Mouse (Mus musculus): ENCODE results near the gene Calr. TPM values are rescaled to one million over a fixed set of nuclear protein-coding genes. Genes with fewer than 3 reads are reported as not detected.
A peak's percentile ranks its signal among the peaks of the same experiment; 100 is the strongest.

Gene Calr
- 1,039 and 1,041 TPM in 2 replicates for polyA plus RNA-seq (2015; fragmentation: Nextera tagmentation; extraction: Ambion mirVana)

DNA sequence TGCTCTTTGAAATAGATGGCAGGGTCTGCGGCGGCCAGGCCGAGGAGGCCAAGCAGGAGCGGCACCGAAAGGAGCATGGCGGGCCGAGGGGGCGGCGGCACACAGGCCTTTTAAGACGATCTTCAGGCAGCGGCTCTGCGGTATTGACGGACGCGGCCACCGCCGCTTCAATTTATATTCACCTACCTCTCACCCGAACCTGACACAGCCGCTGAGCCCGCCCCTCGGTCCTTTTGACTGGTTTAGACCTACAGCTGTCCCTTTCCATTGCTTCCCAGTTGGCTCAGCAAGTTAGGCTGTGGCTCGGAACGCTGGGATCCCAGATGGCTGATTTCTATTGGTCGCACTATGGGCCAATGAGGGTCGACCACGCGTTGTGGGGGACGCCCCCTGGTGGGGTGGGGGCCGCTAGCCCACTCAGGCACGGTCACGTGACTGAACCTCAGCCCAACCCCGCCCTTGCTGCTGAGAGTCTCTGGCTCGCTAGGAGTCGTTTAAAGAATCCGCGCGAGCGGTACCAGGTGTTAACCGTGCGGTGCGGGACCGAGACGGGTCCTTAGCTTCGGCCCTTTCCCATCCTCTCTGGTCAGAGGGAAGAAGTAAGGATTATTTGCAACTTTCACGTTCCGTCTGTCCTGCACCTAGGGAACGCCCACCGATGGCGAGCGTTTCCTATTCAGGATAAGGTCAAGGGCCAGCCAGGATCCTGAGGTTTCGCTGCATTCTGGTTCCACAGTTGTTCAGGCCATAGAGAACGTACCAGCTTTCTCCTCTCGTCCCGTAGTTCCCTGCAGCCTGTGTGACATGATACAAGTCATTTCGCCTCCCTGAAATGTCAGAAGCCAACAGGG lies at the start of gene Calr:
Gene Calr, minus strand, starts transcription at position 213 of the 851 bp plus-strand sequence.
- peaks cover 42% of the 10 kb centered on the region for H3K4me1 ChIP-seq
- peaks cover 35% of the 10 kb centered on the region for H3K36me3 ChIP-seq
- H3K9me3 ChIP-seq (replicated peaks) = no peaks in the 10 kb centered on the region
- H3K4me2 ChIP-seq = peak within 1 kb of the TSS; percentile 76
- under 1% methylated on average over 55 of the region's 55 CpGs for WGBS
- ATAC-seq (replicated peaks; ENCODE audit: low FRiP score) = peak; percentile 99
- H3K27me3 ChIP-seq = no peaks in the 10 kb centered on the region
- H3K27ac ChIP-seq = peak within 1 kb of the TSS; percentile 91
- H3K4me3 ChIP-seq (replicated peaks) = peak within 1 kb of the TSS; percentile 92
- H3K9ac ChIP-seq = peak within 1 kb of the TSS; percentile 94

GRCm38 (mm10) chr8:84895963-84896362 lies 49.2 kb upstream of the Calr start:
- Histone ChIP-seq H3K9me3 (replicated peaks) (no peaks in the 10 kb centered on the region), H3K27me3 (peaks cover 3% of the 10 kb centered on the region; the same call in 1 of the 2 replicates), H3K4me3 (replicated peaks) (no peak overlapping the region), H3K27ac (no peak overlapping the region), H3K9ac (no peak overlapping the region), H3K36me3 (peaks cover 8% of the 10 kb centered on the region), H3K4me1 (peaks cover 17% of the 10 kb centered on the region), H3K4me2 (no peak overlapping the region)
- no peak for ATAC-seq (replicated peaks; ENCODE audit: low FRiP score)
- 88% methylated on average over 5 of the region's 5 CpGs for WGBS

DNA sequence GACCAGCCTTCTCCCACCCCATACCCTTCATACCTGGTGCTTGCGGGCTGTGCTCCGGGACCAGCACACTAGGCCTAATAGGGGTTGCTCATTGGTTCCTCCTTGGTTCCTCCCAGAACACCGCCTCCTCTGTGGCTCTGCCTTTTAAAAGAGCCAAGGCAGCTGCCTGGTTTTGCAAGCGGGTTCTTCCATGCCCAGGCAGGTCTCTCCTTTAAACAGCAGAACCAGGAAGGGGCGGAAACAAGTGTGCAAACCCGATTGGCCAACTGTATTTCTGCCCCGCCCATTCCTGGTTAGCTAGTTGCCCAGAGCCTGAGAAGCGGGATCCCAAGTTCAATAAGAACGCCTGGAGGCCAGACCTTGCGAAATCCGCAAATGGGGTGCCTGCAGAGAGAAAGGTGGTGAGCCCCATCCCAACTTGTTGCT lies 47.0 kb upstream of the Calr start, which contains the start of gene Gcdh:
Gene Gcdh, minus strand, starts transcription at position 213 of the 426 bp plus-strand sequence.
- Histone ChIP-seq H3K4me1 (peaks cover 17% of the 10 kb centered on the region), H3K27ac (peak within 1 kb of the TSS; percentile 71), H3K9me3 (replicated peaks) (no peaks in the 10 kb centered on the region), H3K27me3 (no peaks in the 10 kb centered on the region), H3K4me3 (replicated peaks) (peak within 1 kb of the TSS; percentile 85), H3K4me2 (peak within 1 kb of the TSS; percentile 78), H3K36me3 (peaks cover 26% of the 10 kb centered on the region), H3K9ac (peak within 1 kb of the TSS; percentile 67)
- ATAC-seq (replicated peaks; ENCODE audit: low FRiP score) = peak; percentile 98
- WGBS = under 1% methylated on average over 11 of the region's 11 CpGs

- WGBS = 7% methylated on average over 31 of the region's 31 CpGs
- Histone ChIP-seq H3K27me3 (no peaks in the 10 kb centered on the region), H3K27ac (peak overlapping the region; percentile 71), H3K9ac (peak overlapping the region; percentile 67), H3K4me2 (peak overlapping the region; percentile 78), H3K36me3 (peaks cover 32% of the 10 kb centered on the region), H3K4me1 (peaks cover 17% of the 10 kb centered on the region), H3K9me3 (replicated peaks) (no peaks in the 10 kb centered on the region), H3K4me3 (replicated peaks) (peak overlapping the region; percentile 85)
- ATAC-seq (replicated peaks; ENCODE audit: low FRiP score) = peak; percentile 61
Observed at GRCm38 (mm10) chr8:84892993-84893708, 46.4 kb upstream of the Calr start.

- H3K9ac ChIP-seq = no peak overlapping the region
- H3K9me3 ChIP-seq (replicated peaks) = no peaks in the 10 kb centered on the region
- no peak overlapping the region for H3K4me3 ChIP-seq (replicated peaks)
- H3K4me2 ChIP-seq = no peak overlapping the region
- H3K36me3 ChIP-seq = peaks cover 66% of the 10 kb centered on the region
- H3K27ac ChIP-seq = no peak overlapping the region
- ATAC-seq (replicated peaks; ENCODE audit: low FRiP score) = no peak
- no peaks in the 10 kb centered on the region for H3K27me3 ChIP-seq
- 88% methylated on average over 1 of the region's 1 CpGs for WGBS
- H3K4me1 ChIP-seq = peaks cover 12% of the 10 kb centered on the region
Observed at GRCm38 (mm10) chr8:84889141-84889540, 42.4 kb upstream of the Calr start.

DNA sequence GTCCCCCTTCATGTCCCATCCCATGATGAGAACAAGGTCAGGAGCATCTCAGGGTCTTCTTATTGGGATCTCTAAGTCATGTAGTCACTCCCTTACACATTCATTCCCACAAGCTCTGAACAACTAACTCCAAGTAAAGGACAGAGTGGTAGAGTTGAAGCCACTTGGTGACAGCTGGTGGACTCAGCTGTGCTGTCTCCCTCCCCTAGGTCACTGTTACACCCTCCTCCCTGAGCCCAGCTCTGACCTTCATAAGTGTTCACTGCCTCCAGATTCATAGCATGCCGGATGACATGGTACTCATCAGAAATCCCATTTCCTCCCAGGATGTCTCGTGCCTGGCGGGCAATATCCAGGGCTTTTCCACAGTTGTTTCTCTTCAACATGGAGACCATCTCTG lies 41.5 kb upstream of the Calr start:
- peaks cover 71% of the 10 kb centered on the region for H3K36me3 ChIP-seq
- H3K9me3 ChIP-seq (replicated peaks) = no peaks in the 10 kb centered on the region
- peaks cover 9% of the 10 kb centered on the region for H3K4me1 ChIP-seq
- no peak for ATAC-seq (replicated peaks; ENCODE audit: low FRiP score)
- no peaks in the 10 kb centered on the region for H3K27me3 ChIP-seq
- WGBS = 94% methylated on average over 3 of the region's 3 CpGs
- no peak overlapping the region for H3K4me2 ChIP-seq
- H3K27ac ChIP-seq = no peak overlapping the region
- no peak overlapping the region for H3K9ac ChIP-seq
- H3K4me3 ChIP-seq (replicated peaks) = no peak overlapping the region

DNA sequence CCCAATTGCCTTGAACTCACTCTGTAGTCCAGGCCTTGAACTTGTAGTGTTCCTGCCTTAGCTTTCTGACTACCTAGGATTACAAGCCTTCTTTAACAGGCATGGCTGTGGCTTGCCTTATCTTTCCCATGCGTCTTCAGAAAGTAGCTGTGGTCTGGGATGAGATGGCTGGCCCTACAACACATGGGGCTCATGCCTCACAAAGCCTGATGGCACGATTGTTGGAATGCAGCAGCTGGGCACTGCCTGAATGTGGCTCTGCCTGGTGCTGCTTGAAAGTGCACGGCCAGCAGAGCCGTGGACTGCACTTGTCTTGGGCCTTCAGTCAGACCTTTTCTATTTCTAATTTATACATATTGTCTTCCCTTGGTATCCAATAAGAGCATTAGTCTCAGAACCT lies 38.0 kb upstream of the Calr start:
- H3K4me3 ChIP-seq (replicated peaks) = no peak overlapping the region
- no peaks in the 10 kb centered on the region for H3K9me3 ChIP-seq (replicated peaks)
- no peak overlapping the region for H3K27ac ChIP-seq
- no peak for ATAC-seq (replicated peaks; ENCODE audit: low FRiP score)
- no peaks in the 10 kb centered on the region for H3K4me1 ChIP-seq
- H3K4me2 ChIP-seq = no peak overlapping the region
- peaks cover 53% of the 10 kb centered on the region for H3K36me3 ChIP-seq
- no peaks in the 10 kb centered on the region for H3K27me3 ChIP-seq
- no peak overlapping the region for H3K9ac ChIP-seq
- 89% methylated on average over 4 of the region's 4 CpGs for WGBS

DNA sequence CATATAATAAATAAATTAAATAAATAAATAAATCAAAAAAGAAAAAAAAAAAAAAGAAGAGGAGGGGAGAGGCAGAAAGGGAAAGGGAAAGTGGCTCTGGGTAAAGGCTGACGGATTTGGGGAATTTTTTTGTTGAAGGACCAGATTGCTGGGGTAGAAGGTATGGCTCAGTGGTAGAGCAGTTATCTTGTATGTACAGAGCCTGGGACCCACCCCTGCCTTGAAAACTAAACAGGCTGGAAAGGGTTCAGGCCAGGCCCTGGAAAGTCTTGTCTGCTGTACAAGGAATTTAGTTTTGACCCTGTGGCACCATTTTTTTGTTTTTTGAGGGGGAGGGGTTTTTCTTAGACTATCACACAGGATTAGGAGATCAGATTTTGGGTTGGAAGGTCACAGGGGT lies 32.2 kb upstream of the Calr start:
- 89% methylated on average over 1 of the region's 1 CpGs for WGBS
- H3K27ac ChIP-seq = no peak overlapping the region
- no peaks in the 10 kb centered on the region for H3K4me1 ChIP-seq
- no peaks in the 10 kb centered on the region for H3K9me3 ChIP-seq (replicated peaks)
- no peak for ATAC-seq (replicated peaks; ENCODE audit: low FRiP score)
- H3K36me3 ChIP-seq = 0 out of 2 replicates have a peak, but pooled peaks cover 5% of the 10 kb centered on the region
- no peak overlapping the region for H3K4me2 ChIP-seq
- no peaks in the 10 kb centered on the region for H3K27me3 ChIP-seq
- H3K9ac ChIP-seq = no peak overlapping the region
- H3K4me3 ChIP-seq (replicated peaks) = no peak overlapping the region

DNA sequence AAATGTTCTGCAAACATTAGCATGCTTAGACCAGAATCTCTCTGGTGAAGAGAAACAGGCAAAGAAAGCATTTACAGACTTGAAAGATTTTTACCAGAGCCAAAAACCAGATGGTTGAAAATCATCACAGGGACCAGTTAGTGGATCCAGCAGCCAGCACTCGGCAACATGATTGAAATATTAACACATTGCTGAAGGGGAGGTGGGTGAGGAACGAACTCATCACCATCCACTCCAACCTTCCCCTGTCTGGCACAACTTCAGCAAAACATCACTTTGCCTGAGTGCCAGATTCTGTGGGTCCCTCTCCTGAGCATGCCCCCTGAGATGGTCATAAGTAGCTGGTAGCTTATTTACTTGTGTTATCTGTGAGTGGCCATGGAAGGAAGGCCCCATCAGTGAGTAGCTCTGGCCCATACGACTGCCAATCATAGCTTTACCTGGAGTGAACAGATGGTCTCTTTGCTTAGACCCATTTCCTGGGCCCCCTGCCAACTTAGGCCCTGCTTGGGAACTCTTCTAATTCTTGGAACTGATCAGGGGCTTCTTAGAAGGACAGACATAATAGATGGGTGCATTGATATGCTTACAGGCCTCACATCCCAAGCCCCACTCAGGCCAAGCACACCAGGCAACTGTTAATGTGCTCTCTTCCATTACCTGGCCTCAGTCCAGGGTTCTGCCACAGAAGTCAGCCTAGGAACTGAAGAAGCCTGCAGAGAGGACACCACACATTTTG lies 30.7 kb upstream of the Calr start:
- Histone ChIP-seq H3K9ac (no peak overlapping the region), H3K4me2 (no peak overlapping the region), H3K27ac (no peak overlapping the region), H3K27me3 (0 out of 2 replicates have a peak, but pooled peaks cover 3% of the 10 kb centered on the region), H3K4me3 (replicated peaks) (no peak overlapping the region), H3K9me3 (replicated peaks) (no peaks in the 10 kb centered on the region), H3K36me3 (no peaks in the 10 kb centered on the region), H3K4me1 (peaks cover 7% of the 10 kb centered on the region)
- WGBS = 94% methylated on average over 3 of the region's 3 CpGs
- ATAC-seq (replicated peaks; ENCODE audit: low FRiP score) = no peak

GRCm38 (mm10) chr8:84874339-84874738 lies 27.6 kb upstream of the Calr start:
- 90% methylated on average over 3 of the region's 3 CpGs for WGBS
- H3K27me3 ChIP-seq = 0 out of 2 replicates have a peak, but pooled peaks cover 3% of the 10 kb centered on the region

DNA sequence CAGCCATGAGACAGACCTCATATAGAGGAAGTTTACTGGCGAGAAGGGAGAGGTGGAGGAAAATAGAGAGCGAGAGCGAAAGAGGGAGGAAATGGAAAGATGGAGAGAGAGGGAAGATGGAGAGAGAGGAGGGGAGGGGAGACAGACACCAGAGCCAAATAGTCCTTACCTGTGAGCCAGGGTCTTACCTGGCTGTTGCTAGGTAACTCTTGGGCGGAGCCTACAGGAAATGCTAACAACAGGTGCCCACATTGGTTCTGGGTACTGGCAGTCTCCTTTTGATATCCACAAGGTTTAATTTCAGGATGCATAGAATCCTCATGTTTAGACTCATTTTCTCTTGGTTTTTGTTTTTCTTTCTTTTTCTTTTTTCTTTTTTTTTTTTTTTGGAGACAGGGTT lies 26.3 kb upstream of the Calr start:
- Histone ChIP-seq H3K4me2 (peak overlapping the region; percentile 99), H3K4me1 (peaks cover 17% of the 10 kb centered on the region), H3K27ac (no peak overlapping the region), H3K9me3 (replicated peaks) (no peaks in the 10 kb centered on the region), H3K36me3 (peaks cover 15% of the 10 kb centered on the region), H3K4me3 (replicated peaks) (peak overlapping the region; percentile 59), H3K27me3 (0 out of 2 replicates have a peak, but pooled peaks cover 3% of the 10 kb centered on the region), H3K9ac (no peak overlapping the region)
- no peak for ATAC-seq (replicated peaks; ENCODE audit: low FRiP score)
- 65% methylated on average over 4 of the region's 4 CpGs for WGBS

More at GRCm38 (mm10) chr8:84874339-84874738, 27.6 kb upstream of the Calr start:
- Histone ChIP-seq H3K4me2 (no peak overlapping the region), H3K4me1 (peaks cover 17% of the 10 kb centered on the region), H3K27ac (no peak overlapping the region), H3K4me3 (replicated peaks) (no peak overlapping the region), H3K9ac (no peak overlapping the region), H3K36me3 (peaks cover 3% of the 10 kb centered on the region; the same call in 1 of the 2 replicates), H3K9me3 (replicated peaks) (no peaks in the 10 kb centered on the region)
- ATAC-seq (replicated peaks; ENCODE audit: low FRiP score) = no peak
